Mouse (Mus musculus) lung, postnatal 0 days (tissue): Measurements from ENCODE around the gene Mrc2. TPM values are rescaled to one million over a fixed set of nuclear protein-coding genes. Genes with fewer than 3 reads are reported as not detected.

Experiments used
- ATAC-seq: fragments of 200-750 bp; cut with Nextera tagmentation; 2 replicates; pipeline ENCODE4 v1.8.0; 2017; ENCODE audit warnings: moderate library complexity
- DNase-seq: peaks from one replicate; pipeline ENCODE4 v3.0.0-alpha.2; 2016; ENCODE audit warnings: low spot score
- H3K27ac ChIP-seq: fragments of 300-500 bp; sonication (generic); 2 replicates; pipeline ENCODE4 v1.5.1; 2014; ENCODE audit warnings: antibody characterized with exemption, mild to moderate bottlenecking, low read length, mixed read lengths
- H3K27me3 ChIP-seq: fragments of 300-500 bp; sonication (generic); replicated peaks from 2 replicates; pipeline ENCODE4 v1.6.1; 2014; ENCODE audit warnings: low read length, mixed read lengths; ENCODE audit not compliant: insufficient read depth
- H3K36me3 ChIP-seq: fragments of 300-500 bp; sonication (generic); 2 replicates; pipeline ENCODE4 v1.6.1; 2014; ENCODE audit warnings: low read length, mixed read lengths; ENCODE audit not compliant: insufficient read depth
- H3K4me1 ChIP-seq: fragments of 300-500 bp; sonication (generic); 2 replicates; pipeline ENCODE4 v1.6.1; 2014; ENCODE audit warnings: antibody characterized with exemption, low read depth, low read length, mixed read lengths; ENCODE audit not compliant: insufficient read depth
- H3K4me2 ChIP-seq: fragments of 300-500 bp; sonication (generic); replicated peaks from 2 replicates; pipeline ENCODE4 v1.6.1; 2014; ENCODE audit warnings: low read depth, mild to moderate bottlenecking, low read length, moderate library complexity, mixed read lengths
- H3K4me3 ChIP-seq: fragments of 300-500 bp; sonication (generic); 2 replicates; pipeline ENCODE4 v1.5.1; 2014; ENCODE audit warnings: low read depth, low read length
- H3K9ac ChIP-seq: fragments of 300-500 bp; sonication (generic); replicated peaks from 2 replicates; pipeline ENCODE4 v1.6.1; 2014; ENCODE audit warnings: low read depth, mild to moderate bottlenecking
- H3K9me3 ChIP-seq: fragments of 300-500 bp; sonication (generic); 2 replicates; pipeline ENCODE4 v1.6.1; 2016; ENCODE audit warnings: low read length, mixed read lengths
- CTCF ChIP-seq: IDR thresholded peaks from 2 replicates; pipeline ENCODE4 v1.5.1; 2016; ENCODE audit warnings: antibody characterized with exemption, mild to moderate bottlenecking
- EP300 ChIP-seq: IDR thresholded peaks from 2 replicates; pipeline ENCODE4 v1.6.1; 2016; ENCODE audit warnings: antibody characterized with exemption, mild to moderate bottlenecking, control low read depth
- WGBS: fragments of 180-500 bp; shearing (Covaris S2); extraction: QIAGEN DNeasy Blood & Tissue Kit; methylation state at CpG from one replicate; pipeline ENCODE4 v1.1.7; 2014; 5-methylcytosine and 5-hydroxymethylcytosine counted together
- polyA plus RNA-seq: library from polyadenylated mRNA; unstranded; fragments of >200 nt; fragmentation: Nextera tagmentation; extraction: Ambion mirVana; gene quantifications from 2 replicates; pipeline ENCODE4 v1.2.1, GENCODE M21; 2015

Mrc2 gene
- polyA plus RNA-seq, 1 experiment from 2014 or later = 20.0 TPM

DNA sequence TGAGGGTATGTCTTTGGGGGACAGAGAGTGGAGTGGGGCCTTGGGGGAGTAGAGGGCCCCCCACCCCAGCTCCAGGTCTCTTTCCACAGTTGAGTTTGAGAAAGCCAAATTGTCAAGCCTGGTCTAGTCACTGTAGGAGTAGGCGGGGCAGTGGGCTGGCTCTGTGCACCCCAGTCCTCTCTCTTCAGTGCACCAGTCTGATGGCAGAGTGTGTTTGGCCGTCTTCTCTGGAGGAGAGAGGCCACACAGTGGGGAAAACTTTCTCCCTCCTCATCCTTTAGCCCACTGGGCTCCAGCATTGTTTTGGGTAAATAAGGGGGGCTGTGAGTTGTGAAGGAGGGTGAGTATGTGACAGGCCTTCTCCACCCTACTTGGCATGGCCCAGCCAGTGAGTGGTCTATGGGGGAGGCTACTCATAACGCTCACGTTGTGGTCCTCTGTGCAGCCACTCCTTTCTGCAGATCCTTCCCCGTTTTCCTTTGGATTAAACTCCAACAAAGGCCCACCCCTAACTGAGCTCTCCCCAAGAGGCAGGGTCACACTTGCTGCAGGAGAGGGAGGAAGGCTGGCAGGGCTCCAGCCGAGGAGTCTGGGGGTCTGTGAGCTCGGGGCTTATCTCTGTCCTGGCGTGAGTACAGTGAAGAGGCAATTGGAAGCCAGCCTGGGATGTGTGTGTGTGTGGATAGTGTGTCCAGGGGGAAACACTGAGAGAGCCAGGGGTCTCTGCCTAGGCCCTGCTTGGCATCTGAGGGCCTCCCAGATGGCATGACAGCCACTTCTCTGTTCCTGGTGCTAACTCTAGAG is 41.6 kb downstream of the Mrc2 start:
- TF ChIP-seq EP300 = no peak
- no peak for TF ChIP-seq CTCF

DNA sequence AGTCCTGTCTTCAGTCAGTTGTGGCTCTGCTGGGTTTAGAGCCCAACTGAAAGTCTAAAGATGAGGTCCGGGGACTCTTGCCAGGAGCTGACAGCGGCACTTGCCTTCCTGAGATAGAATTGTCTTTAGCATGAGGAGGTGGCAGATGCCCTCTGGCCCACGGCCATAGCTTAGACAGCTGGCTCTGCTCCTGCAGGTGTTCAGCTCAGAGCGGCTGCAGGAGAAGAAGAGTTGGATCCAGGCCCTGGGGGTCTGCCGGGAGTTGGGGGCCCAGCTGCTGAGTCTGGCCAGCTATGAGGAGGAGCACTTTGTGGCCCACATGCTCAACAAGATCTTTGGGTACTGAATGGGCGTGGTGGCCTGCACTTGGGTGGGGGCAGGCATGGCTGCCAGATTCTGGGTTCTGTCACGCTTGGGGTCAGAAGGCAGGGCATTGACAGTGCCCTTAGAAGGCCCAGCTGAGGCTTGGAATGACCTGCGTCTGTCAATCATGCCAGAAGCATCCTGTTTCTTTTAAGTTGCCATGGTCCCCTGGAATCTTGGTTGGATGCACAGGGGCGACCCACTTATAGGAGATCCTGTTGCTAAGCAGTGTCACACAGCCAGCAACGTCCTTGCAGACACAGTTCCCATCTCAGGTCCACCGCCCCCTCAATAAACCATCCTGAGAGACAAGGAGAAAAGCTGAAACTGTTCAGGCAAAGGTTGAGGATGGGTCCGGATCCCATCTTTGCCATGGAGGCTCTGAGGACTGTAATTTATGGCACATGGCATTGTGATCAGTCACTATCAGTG is 46.4 kb downstream of the Mrc2 start:
- Histone ChIP-seq H3K36me3 (no peaks in the 10 kb centered on the region), H3K9ac (no peak overlapping the region), H3K4me2 (no peak overlapping the region), H3K27ac (no peak overlapping the region), H3K27me3 (no peaks in the 10 kb centered on the region), H3K4me1 (no peaks in the 10 kb centered on the region), H3K9me3 (no peaks in the 10 kb centered on the region), H3K4me3 (no peak overlapping the region)
- no peak for DNase-seq
- TF ChIP-seq CTCF = no peak
- TF ChIP-seq EP300 = no peak
- WGBS = 67% methylated on average over 12 of the region's 12 CpGs
- no peak for ATAC-seq

More for the DNA sequence above, 41.6 kb downstream of the Mrc2 start:
- Histone ChIP-seq H3K27me3 (no peaks in the 10 kb centered on the region), H3K9ac (no peak overlapping the region), H3K36me3 (no peaks in the 10 kb centered on the region), H3K4me3 (no peak overlapping the region), H3K9me3 (no peaks in the 10 kb centered on the region), H3K27ac (no peak overlapping the region), H3K4me1 (no peaks in the 10 kb centered on the region), H3K4me2 (no peak overlapping the region)
- ATAC-seq (no peak), DNase-seq (no peak)
- 34% methylated on average over 8 of the region's 8 CpGs for WGBS

DNA sequence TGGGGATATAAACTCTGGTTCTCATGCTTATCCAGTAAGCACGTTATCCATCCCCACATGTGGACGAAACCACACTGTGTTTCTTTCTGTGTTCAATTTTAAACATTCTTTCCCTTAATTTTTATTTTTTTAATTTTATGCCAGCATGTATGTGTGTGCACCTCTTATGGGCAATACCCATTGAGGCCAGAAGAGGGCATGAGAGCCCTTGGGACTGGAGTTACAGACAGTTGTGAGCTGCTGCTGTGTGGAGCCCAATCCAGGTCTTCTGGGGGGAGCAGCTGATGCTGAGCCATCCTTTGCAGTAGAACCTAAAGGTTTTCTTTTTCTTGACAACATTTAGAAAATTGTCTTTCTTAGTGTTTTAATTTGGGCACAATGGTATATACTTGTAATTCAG is 52.8 kb downstream of the Mrc2 start:
- peak; percentile 74 for TF ChIP-seq CTCF
- no peak for TF ChIP-seq EP300
- H3K4me1 ChIP-seq = no peaks in the 10 kb centered on the region
- H3K4me3 ChIP-seq = no peak overlapping the region
- no peaks in the 10 kb centered on the region for H3K9me3 ChIP-seq
- ATAC-seq = no peak
- WGBS = 69% methylated on average over 2 of the region's 2 CpGs
- no peaks in the 10 kb centered on the region for H3K36me3 ChIP-seq
- no peak overlapping the region for H3K9ac ChIP-seq
- no peak overlapping the region for H3K27ac ChIP-seq
- H3K27me3 ChIP-seq = no peaks in the 10 kb centered on the region
- H3K4me2 ChIP-seq = no peak overlapping the region
- peak; percentile 55 for DNase-seq

DNA sequence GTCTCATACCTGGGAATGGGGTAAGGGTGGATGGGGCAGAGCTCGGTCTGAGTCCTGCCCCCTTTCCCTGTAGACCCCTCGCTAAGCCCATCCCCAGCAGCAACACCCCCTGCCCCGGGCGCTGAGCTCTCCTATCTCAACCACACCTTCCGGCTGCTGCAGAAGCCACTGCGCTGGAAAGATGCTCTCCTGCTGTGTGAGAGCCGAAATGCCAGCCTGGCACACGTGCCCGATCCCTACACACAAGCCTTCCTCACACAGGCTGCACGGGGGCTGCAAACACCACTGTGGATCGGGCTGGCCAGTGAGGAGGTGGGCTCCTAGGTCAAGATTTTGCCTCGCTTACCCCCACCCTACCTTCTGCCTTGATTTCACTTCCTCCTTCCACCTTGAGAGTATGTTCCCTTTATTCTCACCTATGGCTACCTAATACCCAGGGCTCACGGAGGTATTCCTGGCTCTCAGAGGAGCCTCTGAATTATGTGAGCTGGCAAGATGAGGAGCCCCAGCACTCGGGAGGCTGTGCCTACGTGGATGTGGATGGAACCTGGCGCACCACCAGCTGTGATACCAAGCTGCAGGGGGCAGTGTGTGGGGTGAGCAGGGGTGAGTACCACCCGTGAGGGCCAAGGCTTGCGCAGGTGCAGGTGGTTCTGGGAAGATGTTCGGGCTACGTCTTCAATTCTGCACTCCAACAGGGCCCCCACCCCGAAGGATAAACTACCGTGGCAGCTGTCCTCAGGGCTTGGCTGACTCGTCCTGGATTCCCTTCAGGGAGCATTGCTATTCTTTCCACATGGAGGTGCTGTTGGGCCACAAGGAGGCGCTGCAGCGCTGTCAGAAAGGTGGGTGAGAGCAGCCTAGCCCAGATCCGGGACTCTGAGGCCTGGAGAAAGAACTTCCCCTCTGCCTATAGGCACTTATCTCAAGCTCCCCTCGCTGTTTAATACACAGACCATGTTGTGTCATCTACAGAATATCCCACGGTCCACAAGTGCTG is 55.0 kb downstream of the Mrc2 start:
- Histone ChIP-seq H3K9me3 (no peaks in the 10 kb centered on the region), H3K27ac (no peak overlapping the region), H3K9ac (no peak overlapping the region), H3K27me3 (no peaks in the 10 kb centered on the region), H3K4me3 (no peak overlapping the region), H3K36me3 (no peaks in the 10 kb centered on the region), H3K4me1 (no peaks in the 10 kb centered on the region; the same call in 1 of the 2 replicates), H3K4me2 (no peak overlapping the region)
- ATAC-seq (peak; percentile 27), DNase-seq (peak; percentile 90)
- 60% methylated on average over 28 of the region's 28 CpGs for WGBS
- peak; percentile 90 for TF ChIP-seq CTCF
- no peak for TF ChIP-seq EP300

DNA sequence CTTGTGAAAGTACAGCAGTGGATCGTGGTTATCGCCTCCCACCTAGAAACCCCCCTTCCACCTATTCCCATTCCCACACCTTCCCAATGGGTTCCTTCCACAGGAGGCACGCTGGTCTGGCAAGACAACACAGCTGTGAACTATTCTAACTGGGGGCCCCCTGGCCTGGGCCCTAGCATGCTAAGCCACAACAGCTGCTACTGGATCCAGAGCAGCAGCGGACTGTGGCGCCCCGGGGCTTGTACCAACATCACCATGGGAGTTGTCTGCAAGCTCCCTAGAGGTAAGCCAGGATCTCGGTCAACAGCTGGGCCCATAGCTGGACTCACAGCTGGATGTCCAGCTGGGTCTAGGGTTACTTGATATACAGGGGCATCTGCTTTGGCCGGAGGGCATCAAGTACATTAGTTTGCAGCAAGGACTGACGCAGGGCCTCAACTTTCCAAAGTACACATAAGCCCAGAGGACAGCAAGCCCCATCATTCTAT is 56.1 kb downstream of the Mrc2 start:
- Histone ChIP-seq H3K4me3 (no peak overlapping the region), H3K27me3 (no peaks in the 10 kb centered on the region), H3K36me3 (no peaks in the 10 kb centered on the region), H3K4me1 (peaks cover 10% of the 10 kb centered on the region), H3K4me2 (no peak overlapping the region), H3K9me3 (no peaks in the 10 kb centered on the region), H3K27ac (no peak overlapping the region), H3K9ac (no peak overlapping the region)
- TF ChIP-seq EP300 = no peak
- no peak for TF ChIP-seq CTCF
- DNase-seq (no peak), ATAC-seq (no peak)
- 97% methylated on average over 9 of the region's 9 CpGs for WGBS
